Mouse (Mus musculus): ENCODE results near the gene Cuedc2. TPM values are rescaled to one million over a fixed set of nuclear protein-coding genes. Genes with fewer than 3 reads are reported as not detected.

Cuedc2 gene
- 10 to 100 TPM; 32.0 to 45.8 TPM for polyA plus RNA-seq (2017; shearing (Covaris generic))

GRCm38 (mm10) chr19:46338331-46338936 lies at the start of gene Cuedc2:
Gene Cuedc2, minus strand, starts transcription at chr19:46338702.

GRCm38 (mm10) chr19:46350168-46350932 lies 11.8 kb upstream of the Cuedc2 start, which contains the start of gene 2310034G01Rik:
Gene 2310034G01Rik, minus strand, starts transcription at chr19:46350302.

GRCm38 (mm10) chr19:46328081-46329030 lies 10.1 kb downstream of the Cuedc2 start, which contains the start of gene Fbxl15:
Gene Fbxl15, plus strand, starts transcription at chr19:46328184.

GRCm38 (mm10) chr19:46326756-46327305 lies 11.7 kb downstream of the Cuedc2 start, which contains the start of gene Psd:
Gene Psd, minus strand, starts transcription at chr19:46327156.

GRCm38 (mm10) chr19:46304216-46304841 lies 34.2 kb downstream of the Cuedc2 start, which contains the start of gene Nfkb2:
Gene Nfkb2, plus strand, starts transcription at chr19:46304320.

Other genes with a start within 250 kb of the Cuedc2 start
- gene Elovl3, start 206.8 kb downstream of the Cuedc2 start, polyA plus RNA-seq (2017; shearing (Covaris generic)) = not detected
- under 1 TPM in 1 of 2 experiments, not detected in 1; 0.27 TPM for gene Pitx3, start 190.4 kb downstream of the Cuedc2 start, polyA plus RNA-seq (2017; shearing (Covaris generic))
- 10 to 100 TPM; 57.4 to 61.6 TPM for gene Gbf1, start 186.2 kb downstream of the Cuedc2 start, polyA plus RNA-seq (2017; shearing (Covaris generic))
- 100 to 1,000 TPM in 1 of 2 experiments, 10 to 100 TPM in 1; 87.1 to 102 TPM for gene Nfkb2, start 34.4 kb downstream of the Cuedc2 start, polyA plus RNA-seq (2017; shearing (Covaris generic))
- gene Psd, start 11.5 kb downstream of the Cuedc2 start, polyA plus RNA-seq (2017; shearing (Covaris generic)) = 1 to 10 TPM; 4.2 to 7.8 TPM
- gene Fbxl15, start 10.5 kb downstream of the Cuedc2 start, polyA plus RNA-seq (2017; shearing (Covaris generic)) = 10 to 100 TPM; 15.7 to 16.8 TPM
- gene Mfsd13a, start 2.4 kb upstream of the Cuedc2 start, polyA plus RNA-seq (2017; shearing (Covaris generic)) = 1 to 10 TPM; 6.5 to 8.3 TPM
- gene 2310034G01Rik, start 11.6 kb upstream of the Cuedc2 start, polyA plus RNA-seq (2017; shearing (Covaris generic)) = under 1 TPM; 0.21 to 0.57 TPM
- gene Actr1a, start 57.0 kb upstream of the Cuedc2 start, polyA plus RNA-seq (2017; shearing (Covaris generic)) = 100 to 1,000 TPM in 1 of 2 experiments, 10 to 100 TPM in 1; 88.7 to 102 TPM
- gene Sufu, start 58.2 kb upstream of the Cuedc2 start, polyA plus RNA-seq (2017; shearing (Covaris generic)) = 10 to 100 TPM; 31.7 to 44.7 TPM
- gene Trim8, start 163.0 kb upstream of the Cuedc2 start, polyA plus RNA-seq (2017; shearing (Covaris generic)) = 100 to 1,000 TPM; 135 to 144 TPM
- gene Arl3, start 234.5 kb upstream of the Cuedc2 start, polyA plus RNA-seq (2017; shearing (Covaris generic)) = 10 to 100 TPM; 17.6 to 25.9 TPM
- gene Sfxn2, start 234.7 kb upstream of the Cuedc2 start, polyA plus RNA-seq (2017; shearing (Covaris generic)) = 10 to 100 TPM; 12.5 to 19.6 TPM

All from inflammation-experienced regulatory T-cells (primary cell).